Mouse (Mus musculus): ENCODE results near the gene Tcp10a.
"Not testable (repeated sequence)": the region's sequence is repeated elsewhere in the genome, so short reads cannot be mapped to it uniquely, and the experiment has no call there.

The Tcp10a gene

DNA sequence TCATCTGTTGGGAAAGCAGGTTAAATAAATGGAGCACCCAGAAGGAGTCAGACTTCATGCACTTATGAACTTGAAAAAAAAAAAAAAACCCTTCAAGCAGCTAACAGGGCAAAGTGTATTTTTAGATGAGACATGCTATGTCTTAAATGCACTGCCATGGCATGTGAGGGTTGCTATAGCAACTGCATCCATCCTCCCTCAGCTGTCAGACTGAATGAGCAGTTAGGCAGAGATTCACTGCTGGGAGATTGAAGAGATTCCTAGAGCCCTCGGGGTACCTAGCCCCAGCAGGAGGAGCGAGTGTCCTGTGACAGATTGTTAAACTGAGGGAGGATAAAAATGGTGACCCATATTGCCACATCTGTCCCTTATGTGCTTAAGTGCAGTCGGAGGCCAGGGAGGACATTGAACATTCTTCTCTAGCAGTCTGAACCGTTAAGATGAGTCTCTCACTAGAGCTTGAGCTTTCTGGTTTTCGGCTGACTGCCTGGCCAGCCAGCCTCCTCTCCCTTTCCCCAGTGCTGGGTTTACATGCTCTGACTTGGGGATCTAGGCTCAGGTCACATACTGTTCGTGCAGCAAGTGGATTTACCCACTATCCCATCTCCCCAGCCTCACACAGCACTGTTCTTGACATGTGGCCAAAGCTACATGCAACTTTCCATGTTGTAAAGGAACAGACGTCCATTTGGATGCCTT, 42.4 kb downstream of the Tcp10a start:
- not testable (repeated sequence) for DNase-seq (ENCODE audit: extremely low spot score)

DNA sequence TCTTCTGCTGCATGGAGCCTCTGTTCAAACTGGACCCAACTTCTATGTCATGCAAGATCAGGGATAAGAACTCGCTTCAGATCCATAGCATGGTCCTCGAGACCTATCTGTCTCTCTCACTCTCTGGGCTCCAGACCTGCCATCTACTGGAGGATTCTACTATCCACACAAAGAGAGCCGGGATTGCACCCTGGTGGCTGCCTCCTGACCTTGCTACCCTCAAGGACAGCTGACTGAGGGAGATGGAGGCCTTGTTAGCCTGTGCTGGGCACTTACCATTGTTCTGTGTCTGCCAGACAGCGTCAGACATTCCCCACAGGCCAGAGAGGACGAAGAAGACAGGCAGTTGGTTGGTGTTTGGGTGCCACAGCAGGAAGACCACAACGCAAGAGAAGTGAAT, 45.0 kb downstream of the Tcp10a start:
- DNase-seq (ENCODE audit: extremely low spot score), result not testable (repeated sequence)

DNA sequence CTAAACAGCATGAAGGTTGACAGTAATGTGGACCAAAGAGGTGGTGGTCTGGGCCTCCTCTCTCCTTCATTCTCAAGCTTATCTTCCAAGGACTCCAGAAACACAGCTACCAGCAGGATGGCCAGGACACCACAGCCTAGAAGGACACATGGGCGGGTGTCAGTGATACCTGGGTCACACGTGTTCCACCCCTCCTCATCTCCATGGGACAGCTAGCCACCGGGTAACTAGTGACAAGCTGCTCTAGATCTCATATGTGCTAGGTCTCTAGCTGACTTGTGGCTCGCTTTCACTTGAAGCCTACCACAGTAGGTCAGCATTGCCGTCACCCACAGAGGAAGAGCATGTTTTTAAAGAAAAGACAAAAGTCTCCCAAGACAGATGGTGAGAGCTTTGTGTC, 47.4 kb downstream of the Tcp10a start, which contains the start of gene Gm49630:
Gm49630 (minus strand) TSS at position 101 of the 400 bp plus-strand sequence.
- not testable (repeated sequence) for DNase-seq (ENCODE audit: extremely low spot score)

DNA sequence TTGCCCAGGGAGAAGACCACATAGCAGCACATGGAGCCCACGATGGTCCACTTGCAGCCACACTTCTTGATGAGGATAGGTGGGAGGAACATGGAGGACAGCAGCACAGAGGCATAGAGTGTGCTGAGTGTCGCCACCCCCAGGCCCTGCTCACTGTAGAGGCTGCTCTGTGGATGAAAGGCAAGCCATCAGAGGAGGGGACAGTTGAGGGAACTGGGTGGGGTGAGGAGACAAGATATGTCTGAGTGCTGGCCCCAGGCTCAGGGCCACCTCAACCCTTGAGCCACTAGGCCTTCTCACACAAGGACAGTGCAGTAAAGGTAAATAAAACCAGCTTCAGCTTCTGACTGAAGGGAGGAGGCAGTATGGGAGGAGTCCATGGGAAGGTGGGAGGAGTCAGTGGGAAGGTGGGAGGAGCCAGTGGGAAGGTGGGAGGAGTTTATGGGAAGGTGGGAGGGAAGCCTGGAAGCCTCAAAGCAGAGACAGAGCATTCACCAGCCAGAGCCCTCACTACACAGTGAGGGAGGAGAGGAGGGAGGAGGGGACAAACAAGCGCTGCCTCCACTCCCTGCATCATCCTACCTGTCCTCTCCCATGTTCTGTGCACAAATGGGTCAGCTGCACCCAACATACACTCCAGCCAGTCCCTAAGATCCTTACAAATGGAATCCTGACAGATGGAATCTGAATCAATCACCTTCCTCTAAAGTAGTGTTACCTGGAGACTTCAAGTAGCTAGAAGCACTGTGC, 52.7 kb downstream of the Tcp10a start:
- DNase-seq (ENCODE audit: extremely low spot score), result not testable (repeated sequence)

DNA sequence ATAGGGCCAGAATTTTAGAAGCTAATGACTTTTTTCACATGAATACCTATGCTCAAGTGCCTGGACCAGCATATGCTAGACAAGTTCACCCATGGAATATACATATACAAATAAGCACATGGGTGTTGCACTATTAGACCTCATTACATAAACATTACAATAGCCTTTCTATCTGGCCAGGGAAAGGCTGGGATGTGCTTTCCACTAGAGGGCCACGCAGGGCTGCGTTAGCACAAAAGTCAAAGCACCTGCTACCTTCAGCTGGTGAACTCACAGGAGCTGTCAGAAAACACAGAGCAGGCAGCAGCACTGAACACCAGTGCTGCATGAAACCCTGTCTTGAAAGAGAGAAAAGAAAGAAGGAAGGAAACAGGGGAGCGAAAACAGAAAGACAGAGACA, 53.5 kb downstream of the Tcp10a start:
- not testable (repeated sequence) for DNase-seq (ENCODE audit: extremely low spot score)

DNA sequence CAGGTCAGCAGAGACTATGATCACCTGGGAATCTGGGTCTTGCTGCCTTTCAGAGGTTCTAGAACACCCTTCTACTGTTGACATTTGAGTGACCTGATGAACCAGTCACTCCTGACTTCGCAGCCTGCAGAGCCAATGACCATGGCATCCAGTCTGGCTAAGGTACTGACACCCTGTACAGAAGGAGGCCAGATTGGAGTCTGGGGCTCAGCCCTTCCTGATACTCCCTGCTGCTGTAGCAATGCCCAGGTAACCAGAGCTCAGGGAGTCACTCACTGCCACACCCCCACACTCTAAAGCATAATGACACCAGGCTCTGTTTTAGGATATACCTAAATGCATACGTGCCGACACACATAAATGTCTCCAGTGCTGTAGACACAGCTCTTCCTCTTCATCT, 58.3 kb downstream of the Tcp10a start:
- not testable (repeated sequence) for DNase-seq (ENCODE audit: extremely low spot score)

DNA sequence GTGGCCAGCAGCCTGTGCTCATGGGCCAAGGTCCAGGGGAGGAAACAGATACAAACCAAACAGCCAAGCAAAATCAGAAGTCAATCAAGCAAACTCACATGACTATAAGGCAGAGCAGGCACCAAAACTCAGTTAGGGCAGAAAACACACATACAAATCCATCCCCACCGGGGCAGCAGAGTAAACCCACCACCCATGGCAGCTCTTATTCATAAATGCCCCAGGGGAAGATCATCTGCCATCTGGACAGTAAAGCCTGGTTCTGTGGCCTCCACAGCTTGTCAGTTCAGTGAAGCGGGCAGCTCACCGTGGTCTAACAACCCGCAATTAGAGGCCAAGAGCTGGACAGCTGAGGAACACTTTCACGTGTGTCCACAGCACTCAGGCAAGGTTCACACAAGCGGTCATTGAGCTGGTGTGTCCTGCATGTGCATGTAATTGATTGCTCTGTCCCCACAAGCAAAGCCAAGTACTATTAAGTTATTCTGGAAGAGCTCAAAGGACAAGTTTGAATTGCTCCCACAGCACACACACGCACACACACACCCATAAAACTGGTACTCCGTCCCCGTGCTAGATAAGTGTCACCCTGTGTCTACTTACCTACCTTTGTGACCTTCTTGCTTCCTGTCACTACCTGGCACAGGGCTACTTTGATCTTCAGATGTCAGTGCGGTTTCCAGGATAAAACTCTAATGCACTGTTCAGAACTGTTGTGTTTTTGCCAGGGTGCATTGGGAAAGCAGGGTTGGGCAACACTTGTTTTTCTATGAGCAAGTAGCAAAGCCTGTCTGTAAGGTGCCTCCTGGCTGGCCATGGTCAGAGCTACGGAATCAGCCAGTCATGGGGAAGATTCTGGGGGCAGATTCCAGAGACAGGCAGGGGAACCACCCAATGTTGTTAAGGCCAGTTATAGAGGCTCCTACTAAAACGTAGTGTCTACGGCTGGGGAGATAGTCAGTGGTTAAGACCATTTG, 59.0 kb downstream of the Tcp10a start:
- not testable (repeated sequence) for DNase-seq (ENCODE audit: extremely low spot score)

DNA sequence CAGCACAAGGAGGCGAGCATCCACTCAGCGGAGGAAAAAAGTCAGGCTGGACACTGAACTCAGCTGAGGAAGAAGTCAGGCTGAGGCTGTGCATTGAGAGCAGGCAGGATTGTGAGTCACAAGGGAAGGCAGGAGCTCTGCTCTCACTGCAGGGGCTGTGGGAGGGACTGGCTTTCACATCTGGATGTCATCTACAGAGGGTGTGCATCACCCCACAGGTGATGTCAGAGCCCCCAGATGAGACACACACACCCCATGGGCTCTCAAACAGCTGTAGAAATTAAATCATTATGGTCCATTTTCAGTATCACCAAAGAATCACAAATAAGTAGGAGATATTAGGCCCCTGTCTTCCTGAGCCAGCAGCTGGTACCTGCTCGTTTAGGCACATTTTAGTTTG, 60.9 kb downstream of the Tcp10a start, which contains the start of gene Unc93a2:
Unc93a2 (minus strand) TSS at position 101 of the 400 bp plus-strand sequence.
- not testable (repeated sequence) for DNase-seq (ENCODE audit: extremely low spot score)

DNA sequence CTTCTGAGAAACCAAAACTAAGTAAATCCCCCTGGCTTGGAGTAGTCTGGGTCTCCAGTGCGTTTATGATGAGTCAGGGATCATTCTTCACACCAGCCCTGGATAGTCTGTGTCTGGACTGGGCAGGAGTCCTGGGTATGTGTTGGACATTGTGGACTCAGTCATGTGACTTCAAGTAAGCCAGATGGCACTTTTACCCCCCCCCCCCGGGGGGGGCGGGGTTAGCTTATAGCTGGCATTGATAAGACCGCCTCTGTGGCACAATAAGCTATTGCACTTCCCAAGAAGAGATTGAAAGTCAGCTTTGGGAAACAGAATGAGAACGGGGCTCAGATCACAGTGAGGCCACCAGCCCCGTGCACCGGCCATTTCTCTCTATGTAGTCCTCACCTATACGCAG, 61.6 kb downstream of the Tcp10a start:
- not testable (repeated sequence) for DNase-seq (ENCODE audit: extremely low spot score)

DNA sequence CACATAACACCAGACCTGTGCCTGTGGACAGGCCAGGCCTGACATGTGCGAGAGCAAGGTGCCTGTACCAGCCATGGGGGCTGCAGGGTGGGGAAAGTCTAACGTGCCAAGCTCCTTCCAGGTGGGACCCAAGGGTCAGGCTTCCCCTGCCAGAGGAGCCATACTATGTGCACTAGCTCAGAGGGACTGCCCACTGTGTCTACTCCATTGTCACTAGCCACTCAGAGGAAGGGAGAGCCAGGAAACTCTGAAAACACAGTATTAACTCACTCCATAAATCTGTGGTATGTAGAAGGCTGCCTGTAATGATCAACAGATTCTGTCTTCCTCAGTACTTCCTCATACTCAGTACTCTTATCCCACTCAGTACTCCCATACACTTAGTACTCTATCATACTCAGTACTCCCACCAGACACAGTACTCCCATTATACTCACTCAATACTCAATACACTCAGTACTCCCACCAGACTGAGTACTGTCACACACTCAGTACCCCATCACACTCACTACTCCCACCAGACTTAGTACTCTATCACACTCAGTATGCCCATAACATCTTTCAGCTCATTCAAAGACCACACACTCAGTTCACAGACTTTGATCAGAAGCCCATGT, 64.0 kb downstream of the Tcp10a start:
- not testable (repeated sequence) for DNase-seq (ENCODE audit: extremely low spot score)

DNA sequence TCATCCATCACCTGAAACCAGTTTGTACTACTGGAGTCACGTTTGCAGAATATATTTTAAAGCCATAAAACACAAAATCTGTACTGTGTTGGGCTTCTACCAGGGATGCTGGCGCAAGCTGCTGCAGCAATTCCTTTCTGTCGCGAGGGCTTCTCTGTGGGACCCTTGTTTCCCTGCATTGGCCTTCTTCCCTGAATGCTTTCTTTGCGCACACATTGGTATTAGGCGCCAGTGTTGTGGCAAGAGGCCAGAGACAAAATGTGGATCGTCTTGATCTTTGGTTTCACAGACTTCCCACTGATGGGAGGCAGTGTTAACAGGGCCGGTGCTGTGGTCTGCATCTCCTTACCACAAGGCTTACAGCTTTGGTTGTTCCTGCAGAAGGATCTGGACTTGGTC, 64.5 kb downstream of the Tcp10a start:
- DNase-seq (ENCODE audit: extremely low spot score), result not testable (repeated sequence)

DNA sequence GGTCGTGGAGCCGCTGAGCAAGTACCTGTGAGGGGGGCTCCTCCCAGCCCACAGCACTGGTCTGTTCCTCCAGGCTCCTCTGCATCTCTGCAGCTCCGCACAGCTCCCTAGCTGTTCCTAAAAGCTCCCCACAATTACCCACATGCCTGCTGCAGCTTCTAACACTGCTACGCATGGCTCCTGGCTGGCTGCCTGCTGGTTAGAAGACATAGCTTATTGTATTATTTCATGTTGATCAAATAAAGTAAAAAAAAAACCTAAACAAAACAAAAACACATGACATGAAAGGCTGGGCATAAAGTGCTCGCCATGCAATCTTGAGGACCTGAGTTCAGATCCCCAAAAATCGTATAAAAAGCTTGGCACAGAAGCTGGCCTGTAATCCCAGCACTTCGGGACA, 65.5 kb downstream of the Tcp10a start:
- DNase-seq (ENCODE audit: extremely low spot score), result not testable (repeated sequence)

DNA sequence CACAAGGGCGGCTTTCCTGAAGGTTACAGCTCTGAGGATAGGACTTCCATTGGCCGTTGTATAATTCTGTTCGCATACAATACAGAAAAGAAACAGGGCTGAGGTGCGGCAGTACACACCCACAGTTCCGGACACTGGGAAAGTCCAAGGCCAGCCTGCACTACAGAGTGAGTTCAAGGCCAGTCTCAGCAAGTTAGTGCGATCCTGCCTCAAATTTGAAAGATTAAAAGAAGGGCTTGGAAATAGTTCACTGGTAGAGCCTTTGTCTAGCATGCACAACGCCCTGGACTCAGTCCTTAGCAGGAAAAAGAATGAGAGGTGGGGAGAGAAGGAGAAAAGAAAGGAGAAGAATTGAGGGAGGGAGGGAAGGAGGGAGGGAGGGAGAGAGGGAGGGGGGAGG, 70.7 kb downstream of the Tcp10a start:
- DNase-seq (ENCODE audit: extremely low spot score), result not testable (repeated sequence)
